Mouse (Mus musculus): ENCODE data around the gene Urah.
A peak's percentile ranks its signal among the peaks of the same experiment; 100 is the strongest.

Gene Urah

DNA sequence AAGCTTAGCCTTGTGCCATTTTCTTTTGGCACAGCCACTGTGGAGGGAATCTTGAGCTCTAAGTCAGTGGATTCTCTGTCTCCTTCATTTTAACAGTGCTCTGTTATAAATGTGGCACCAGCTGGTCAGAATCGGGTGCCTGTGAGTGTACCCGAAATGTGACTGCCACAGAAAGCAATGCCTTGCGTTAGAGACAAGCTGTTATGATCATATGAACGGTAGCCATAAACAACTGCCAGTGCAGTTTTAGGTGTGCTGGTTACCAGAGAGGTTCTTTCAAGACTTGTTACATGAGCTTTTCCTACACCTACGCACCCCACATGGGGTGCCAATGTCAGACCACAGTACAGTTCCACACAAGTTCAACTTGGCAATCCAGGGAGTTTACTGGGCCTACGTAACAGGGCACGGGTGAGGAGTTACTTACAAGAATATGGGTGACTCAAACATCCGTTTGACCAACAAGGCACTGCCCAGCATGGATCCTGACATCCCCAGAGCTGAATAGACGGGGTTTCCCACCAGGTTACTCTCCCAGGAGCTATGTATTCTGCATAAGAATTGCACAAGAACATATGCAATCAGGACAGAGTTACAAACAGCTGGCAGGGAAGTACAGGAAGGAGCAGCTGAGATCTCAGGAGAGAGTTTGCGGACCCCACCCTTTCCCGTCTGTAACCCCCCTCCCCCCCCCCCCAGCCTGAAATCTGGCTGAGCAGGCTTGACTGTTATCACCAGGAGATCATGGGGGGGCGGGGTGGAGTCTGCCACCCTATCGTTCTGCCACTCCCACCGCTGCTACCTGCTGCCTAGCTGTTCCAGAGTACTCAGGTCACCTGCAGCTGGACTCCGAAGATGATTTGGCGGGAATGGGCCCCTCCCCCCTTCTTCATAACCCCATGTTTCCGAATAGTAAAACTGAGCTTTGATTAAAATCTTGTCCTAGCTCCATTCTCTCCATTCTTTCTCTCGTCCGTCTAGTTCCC lies 6.2 kb downstream of the Urah start:
- DNase-seq: no peak

DNA sequence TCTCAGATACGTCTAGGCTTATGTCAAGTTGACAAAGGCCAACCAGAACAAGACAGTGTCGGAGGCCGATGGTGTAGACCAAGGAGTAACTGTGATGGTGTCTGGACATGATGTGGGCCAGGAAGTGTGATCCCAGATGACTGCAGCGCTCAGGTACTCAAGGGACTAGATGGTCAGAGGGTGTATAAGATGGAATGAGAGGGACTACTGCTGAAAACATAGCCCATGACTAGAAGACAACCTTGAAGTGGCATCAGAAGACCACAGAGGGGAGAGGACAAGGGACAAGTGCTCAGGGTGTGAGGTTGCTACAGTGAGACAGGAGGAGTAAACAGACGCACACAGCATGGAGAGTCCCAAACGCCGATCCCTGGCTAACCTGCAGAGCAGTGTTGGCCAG lies 9.0 kb downstream of the Urah start:
- no peak for DNase-seq

DNA sequence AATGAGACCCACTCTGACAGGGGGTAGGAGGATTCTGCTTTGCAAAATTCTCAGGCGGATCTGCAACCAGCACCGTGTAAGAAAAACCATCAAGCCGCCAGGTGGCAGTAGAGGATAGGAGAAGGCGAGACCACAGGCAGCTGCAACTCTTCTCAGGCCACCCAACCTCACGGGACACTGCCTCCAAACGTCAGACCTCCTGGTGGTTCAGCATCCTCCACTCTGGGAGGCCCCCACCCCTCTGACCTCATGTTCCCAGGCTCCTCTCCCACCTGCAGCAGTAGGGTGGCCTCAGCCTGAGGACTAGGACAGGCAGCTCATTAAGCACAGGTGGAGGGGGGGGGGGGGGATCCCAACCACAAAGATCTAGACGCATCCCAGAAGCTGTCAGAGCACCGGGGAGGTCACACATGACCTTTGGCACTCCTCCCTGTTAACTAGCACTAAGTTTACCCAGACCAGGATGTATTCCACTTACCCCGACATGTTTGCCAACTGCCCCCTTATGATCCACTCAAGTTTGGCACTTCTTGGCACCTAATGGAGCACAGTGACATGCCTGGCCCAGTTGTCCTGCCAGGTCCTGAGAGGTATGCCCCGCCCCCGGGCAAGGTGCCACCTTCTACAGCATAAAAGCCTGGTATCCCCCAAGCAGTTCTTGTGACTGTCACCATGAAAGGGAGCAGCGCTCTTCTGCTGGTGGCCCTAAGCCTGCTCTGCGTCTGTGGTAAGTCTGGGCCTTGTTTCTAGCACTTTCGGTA lies 10.3 kb downstream of the Urah start, which contains the start of gene Scgb1c1:
TSS of gene Scgb1c1 (plus strand) at position 643 of the 761 bp plus-strand sequence.
- peak; percentile 87 for DNase-seq

DNA sequence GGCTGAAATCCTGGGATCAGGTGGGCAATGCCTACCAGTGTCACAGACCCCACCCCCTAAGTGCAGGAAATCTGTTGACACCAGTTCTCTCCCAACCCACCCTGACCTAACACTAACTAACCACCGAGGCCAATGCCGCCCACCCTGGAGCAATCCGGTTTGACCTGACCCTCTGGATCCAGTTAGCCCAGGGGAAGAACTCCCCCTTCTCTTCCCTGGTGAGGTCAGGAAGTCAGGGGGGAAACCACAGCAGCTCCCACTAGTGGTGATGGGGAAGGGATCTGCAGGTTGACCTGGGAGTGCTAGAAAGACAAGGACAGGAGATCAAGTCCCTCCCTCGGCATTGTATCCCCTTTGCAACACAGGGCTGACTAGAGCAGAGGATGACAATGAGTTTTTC lies 10.9 kb downstream of the Urah start:
- no peak for DNase-seq

DNA sequence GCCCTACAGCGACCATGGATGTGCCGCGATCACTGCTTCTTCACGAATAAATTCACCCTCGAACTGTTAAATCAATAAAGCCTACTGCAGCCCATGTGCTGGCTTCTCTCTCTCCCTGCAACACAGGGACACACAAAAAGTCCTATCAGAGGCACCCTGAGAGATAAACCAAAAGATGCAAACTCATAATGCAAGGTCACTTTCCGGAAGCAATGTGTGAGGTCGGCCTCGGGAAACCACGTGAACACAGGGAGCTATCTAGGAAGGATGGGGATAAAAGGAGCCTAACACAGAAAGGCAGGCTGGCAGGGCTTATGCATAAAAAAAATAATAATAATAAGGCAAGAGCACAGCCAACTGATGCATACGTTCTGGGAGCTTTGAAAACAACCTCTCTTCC lies 11.9 kb downstream of the Urah start:
- no peak for DNase-seq

DNA sequence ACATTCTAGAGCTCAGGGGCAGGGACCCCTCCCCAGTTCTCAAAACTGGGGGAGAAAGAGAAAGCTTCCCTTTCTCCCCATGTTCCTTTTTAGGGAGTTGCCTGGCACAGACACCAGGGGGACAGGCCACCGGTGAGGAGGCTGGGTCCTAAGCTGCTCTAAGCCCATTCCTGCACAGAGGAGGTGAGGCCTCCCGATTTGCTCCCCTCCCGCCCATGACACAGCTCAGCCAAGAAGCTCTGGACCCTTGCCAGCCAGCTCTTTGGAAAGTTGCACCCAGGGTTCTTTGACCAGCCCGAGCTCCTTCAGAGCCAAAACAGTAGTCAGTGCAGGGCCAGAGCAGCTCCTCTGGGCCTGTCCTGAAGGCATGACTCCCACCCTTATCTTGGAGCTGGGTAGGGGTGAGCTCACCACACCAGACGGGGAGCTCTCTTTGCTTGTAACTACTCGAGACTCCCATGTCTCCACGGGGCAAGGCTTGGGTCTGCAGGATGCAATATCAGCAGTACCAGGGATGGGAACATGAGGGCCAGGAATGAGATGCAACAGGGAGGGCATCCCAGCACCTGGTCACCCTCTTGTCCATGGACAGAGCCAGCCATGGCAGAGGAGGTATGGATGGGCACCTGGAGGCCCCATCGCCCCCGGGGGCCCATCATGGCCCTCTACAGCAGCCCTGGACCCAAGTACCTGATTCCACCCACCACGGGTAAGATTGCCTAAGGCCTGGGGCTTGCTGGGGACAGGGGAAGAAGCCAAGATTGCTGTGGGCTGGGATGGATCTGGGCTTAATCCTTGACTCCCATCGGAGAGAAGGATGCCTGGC lies 13.2 kb downstream of the Urah start, which contains the start of gene Odf3:
TSS of gene Odf3 (plus strand) at position 51 of the 826 bp plus-strand sequence.
- no peak for DNase-seq

DNA sequence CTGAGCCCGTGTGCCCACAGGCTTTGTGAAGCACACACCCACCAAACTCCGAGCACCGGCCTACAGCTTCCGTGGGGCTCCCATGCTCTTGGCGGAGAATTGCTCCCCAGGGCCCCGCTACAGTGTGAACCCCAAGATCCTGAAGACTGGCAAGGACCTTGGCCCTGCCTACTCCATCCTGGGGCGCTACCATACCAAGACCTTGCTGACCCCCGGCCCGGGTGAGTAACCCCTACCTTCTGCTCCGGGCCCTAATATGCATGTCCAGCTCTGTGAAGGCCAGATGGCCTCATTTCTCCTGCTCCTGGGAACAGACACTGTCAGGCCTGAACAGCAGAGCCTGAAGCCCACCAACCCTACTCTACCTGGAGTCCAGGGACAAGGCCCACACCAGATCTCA lies 13.8 kb downstream of the Urah start:
- DNase-seq: no peak

DNA sequence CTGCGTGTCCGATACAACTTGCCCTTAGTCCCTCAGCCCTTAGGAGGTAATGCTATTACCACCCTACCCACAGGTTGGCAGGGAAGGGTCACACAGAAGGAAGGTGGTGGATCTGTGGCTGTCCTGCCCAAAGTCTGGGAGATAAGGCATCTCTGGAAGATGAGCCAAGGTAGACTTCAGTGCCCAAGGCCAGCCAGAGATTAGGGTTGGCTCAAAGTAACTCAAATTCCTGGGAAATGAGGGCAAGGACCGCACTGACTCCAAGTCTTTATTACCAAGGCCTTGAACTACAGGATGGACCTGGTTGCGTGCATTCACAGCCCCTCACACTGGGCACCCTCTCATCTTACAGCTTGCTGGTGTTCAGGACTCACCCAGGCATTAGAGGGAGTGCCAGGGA lies 17.1 kb downstream of the Urah start:
- DNase-seq: no peak

DNA sequence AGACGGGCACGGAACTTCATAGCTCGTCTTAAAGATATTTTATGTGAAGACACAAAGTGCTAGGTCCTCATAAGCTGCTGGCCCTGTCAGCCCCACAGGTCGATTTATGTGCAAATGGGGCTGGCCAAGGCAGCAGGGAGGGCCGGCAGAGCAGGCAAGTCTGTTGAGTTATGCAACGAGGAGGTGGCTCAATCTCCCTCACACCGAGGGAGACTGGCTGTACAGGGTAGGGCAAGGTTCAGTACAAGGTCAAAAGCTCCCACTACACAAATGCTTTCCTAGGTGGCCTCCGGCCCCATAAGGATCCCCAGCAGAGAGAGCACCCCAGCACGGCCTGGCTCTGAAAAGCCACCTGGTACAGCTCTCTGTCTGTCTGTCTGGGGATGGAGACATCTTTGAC lies 18.6 kb downstream of the Urah start:
- no peak for DNase-seq

DNA sequence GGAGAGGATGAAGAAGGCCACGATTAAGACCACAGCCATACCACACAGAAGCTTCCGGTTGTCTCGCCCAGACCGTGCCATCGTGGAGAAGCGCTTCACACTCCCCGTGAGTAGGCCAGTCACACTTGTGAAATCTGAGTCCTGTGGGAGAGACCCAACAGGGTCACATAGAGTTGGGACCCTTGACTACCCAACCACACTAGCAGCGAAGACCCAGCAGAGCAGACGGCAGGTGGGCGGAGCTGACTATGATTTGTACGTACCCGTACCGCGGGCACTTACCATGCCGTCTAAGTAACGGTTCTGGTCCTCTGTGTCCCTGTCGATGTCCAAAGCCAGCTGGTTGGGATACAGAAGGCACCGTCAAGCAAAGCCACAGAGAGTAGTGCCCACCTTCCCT lies 19.7 kb downstream of the Urah start:
- DNase-seq: no peak

DNA sequence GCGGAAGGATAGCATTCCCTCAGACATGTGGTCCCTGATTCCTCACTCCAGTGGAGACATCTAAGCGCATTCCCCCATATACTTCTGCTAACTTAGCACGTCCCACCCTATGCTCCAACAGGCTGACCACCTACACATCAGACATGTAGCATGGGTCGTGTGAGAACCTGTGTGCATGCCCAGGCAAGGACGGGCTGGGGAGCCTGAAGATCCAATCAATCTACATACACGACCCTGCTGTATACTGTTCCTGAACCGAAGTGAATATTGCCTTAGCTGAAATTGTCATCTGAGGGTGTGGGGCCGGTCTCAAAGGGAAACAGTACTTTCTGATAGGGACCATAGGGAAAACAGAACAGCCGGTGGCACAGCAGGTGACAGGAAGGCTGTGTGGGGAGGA lies 20.4 kb downstream of the Urah start:
- no peak for DNase-seq

DNA sequence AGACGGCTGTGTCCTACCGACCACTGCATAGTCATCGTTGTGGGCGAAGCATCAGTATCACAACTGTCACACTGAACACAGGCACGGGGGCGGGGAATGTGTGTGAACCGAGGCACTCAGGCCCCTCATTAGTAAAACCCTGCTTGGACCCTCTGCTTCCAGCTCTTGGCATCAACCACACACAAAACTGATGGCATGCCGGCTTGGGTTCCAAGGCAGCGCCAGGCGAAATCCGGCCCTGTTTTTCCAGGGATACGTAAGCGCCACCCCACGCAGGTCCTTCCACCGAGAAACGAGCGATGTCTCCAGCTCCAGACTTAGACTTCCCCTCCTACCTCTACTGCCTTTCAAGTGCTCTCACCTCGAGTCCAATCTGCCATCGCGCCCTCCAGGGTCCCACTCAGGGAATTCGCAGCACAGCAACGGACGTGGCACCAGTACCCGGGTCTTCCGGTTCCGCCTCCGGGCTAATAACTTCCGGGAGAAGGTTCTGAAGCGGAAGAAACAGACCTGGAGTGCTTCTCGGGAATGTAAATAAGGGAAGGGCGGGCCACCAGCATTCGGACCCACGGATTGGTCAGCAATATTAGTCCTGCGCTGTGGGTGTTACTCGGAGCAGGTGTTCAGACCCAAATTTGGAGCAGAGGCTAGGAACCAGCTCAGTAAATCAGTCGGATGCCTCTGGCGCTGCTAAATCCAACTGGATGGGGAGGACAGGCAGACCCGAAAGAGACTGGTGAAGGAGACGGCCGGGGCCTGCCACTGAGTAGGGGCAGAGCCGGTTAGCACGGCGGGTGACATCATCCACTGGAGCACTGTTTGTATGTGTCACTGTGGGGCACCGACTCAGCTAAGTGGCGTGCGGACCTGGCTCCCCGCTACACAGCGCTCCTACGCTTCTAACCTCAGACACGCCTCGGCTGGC lies 21.3 kb downstream of the Urah start, which contains the start of gene Gm45785:
TSS of gene Gm45785 (minus strand) at position 472 of the 925 bp plus-strand sequence.
- peak; percentile 93 for DNase-seq

DNA sequence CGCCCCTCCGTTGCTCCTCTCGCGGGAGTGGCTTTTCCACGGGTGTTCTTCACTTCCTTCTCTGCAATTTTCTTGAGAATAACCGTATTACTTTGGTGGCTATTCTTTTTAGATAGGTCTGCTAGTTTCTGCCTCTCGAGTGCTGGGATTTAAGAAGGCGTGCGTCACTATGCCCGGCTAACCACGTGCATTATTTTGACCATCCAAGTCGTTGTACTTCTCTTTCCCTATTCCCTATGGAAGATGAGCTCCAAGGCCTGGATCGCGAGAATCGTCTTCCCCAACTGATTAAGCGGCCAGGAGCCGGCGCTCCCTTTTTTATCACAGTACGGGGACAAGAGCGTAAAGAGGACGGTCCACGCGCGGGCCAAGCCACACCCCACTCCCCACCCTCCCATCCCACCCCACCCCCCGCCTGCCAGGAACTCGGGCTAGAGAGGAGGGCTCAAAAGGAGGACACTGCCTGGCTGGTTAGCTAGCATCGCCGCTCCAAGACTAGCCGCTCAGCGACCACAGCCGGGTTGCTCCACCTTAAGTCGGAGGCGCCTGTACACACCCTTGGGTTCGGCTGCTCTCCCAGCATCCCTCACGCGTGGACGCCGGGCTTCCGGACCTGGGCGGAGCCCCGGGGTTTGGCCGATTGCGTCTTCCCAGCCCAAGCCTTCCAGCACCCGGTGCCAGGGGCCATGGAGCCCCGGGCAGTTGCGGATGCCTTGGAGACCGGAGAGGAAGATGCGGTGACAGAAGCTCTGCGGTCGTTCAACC lies 22.1 kb downstream of the Urah start, which contains the start of gene Ric8a:
TSS of gene Ric8a (plus strand) at position 173 of the 765 bp plus-strand sequence.
- peak; percentile 89 for DNase-seq

DNA sequence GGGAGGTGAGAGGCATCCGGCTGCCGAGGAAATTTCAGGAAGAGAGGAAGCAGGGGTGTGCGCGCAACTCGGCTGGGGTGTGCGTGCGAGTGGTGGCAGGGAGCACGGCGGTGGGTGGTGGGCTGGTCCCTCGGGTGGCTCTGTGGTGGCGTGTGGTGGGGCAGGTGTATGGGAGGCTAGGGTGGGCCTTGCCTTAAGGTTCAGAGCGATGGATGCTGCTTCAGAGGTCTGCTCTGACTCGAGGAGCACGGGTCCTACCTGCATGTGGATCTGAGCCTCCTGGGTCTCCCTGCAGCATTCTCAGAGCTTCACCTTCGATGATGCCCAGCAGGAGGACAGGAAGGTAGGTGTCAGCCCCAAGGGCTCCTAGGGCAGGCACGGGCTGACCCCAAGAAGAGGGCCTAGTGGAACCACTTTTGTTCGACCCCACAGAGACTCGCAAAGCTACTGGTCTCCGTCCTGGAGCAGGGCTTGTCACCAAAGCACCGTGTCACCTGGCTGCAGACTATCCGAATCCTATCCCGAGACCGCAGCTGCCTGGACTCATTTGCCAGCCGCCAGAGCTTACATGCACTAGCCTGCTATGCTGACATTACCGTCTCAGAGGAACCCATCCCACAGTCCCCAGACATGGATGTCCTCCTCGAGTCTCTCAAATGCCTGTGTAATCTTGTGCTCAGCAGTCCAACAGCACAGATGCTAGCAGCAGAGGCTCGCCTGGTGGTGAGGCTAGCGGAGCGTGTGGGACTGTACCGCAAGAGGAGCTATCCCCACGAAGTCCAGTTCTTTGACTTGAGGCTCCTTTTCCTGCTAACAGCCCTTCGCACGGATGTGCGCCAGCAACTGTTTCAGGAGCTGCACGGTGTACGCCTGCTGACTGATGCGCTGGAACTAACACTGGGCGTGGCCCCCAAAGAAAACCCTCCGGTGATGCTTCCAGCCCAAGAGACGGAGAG lies 23.0 kb downstream of the Urah start, which contains the start of gene Bet1l:
TSS of gene Bet1l (minus strand) at position 28 of the 956 bp plus-strand sequence.
- no peak for DNase-seq

DNA sequence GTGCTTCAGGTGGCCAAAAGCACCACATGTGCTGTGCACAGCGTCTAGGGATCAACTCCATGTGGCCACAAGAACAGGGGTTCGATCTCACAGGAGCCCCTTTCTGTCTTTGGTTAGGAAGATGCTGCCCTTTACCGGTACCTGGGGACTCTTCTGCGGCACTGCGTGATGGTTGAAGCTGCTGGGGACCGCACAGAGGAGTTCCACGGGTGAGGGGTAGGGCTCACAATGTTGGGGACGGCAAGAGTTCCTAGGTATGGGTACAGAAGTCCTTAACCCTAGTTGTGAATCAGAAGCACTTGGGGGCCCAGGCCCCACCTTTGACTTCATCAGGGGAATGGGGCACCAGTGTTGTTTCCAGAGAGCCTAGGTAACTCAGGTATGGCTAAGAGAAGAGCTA lies 23.9 kb downstream of the Urah start:
- no peak for DNase-seq

DNA sequence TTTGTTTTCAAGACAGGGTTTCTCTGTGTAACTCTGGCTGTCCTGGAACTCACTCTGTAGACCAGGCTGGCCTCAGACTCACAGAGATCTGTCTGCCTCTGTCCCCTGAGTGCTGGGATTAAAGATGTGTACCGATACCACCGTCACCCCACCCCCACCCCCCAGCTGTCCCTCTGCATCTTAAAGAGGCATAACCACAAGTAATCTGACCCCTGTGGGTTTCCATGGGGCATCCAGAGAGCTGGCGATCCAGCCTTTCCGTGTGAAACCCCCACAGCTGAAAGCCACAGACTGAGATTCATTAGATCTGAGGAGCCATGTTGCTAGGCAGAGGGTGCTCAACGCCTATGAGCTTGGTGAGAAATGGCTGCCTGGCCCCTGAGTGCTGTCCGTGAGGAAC lies 25.2 kb downstream of the Urah start:
- DNase-seq: no peak

DNA sequence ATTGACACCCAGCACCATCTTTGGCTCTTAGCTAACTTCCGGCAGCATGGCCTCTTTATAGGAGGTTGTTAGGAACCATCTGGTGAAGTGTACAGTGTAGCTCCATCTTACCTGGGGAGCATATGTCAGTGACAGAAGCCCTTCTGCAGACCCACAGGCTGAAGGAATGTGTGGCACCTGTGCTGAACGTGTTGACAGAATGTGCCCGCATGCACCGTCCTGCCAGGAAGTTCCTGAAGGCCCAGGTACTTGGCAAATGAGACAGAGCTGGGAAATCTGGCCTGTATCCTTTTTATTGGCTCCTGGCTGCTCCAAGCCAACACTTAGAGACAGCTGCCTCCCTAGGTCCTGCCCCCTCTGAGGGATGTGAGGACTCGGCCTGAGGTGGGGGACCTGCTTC lies 25.9 kb downstream of the Urah start:
- no peak for DNase-seq

DNA sequence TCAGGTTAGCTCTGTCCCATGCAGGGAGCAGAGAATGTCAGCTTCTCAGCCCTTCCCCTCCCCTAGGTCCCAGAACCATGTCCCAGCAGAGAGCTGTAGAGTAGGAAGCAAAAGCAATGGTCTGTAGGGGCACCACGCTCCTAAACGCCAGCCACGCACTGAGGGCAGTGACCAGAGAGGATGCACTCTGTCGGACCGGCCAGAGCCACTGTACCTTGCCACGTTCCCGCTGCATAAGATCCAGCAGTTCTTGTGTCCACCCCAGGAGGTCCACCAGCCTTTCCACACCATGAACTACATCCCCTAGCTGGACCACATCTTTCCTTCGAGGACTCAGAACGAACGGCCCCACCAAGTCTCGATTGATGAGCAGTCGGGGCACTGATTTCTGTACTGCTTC lies 29.9 kb downstream of the Urah start:
- DNase-seq: no peak

DNA sequence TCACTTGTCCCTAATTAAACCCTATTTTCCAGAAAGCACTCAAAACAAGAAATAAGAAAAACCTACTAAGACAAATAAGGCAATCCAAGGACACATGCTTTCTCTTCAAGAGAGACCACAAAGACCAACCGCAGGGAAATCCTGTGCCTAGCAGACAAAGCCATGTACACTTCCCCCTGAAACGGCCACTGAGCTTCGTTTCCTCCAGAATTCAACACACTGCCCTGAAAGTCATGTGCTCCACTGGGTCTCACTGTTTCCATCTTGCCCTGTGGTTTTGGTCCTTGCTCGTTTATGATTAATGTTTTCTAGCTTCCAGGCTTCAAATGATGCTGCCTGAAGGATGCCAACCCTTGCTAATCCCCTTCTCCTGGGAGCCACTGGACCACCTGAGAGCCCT lies 39.4 kb downstream of the Urah start:
- DNase-seq: no peak

Measured in embryo, embryonic 11 days (tissue).